10 mouse cellular contexts compared by ENCODE assay signal in the genomic region with DNA sequence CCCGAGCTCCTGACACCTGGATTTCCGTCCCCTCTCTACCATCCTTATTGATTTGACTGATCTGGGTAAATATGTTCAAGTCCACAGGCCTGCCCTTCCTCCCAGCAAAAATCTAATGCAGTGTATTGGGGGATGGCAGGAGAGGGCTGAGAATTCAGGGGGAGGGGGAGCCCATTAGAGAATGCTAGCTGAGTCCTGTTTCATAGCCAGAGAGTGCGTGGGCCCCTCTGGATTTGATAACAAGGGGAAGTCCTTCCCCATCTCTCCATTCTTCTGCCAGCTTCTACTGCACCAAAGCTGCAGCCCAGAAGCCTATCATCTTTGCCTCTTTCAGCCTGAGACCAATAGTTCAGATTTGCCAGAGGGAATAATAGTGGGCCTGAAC. TPM values are rescaled to one million over a fixed set of nuclear protein-coding genes. Genes with fewer than 3 reads are reported as not detected.
A peak's percentile ranks its signal among the peaks of the same experiment; 100 is the strongest.
DNase-seq lines count a peak whose midpoint lies in the region; ATAC-seq and TF ChIP-seq lines count a peak whose summit lies in the region.
"Had no signal": no experiment of that assay in that cellular context is flagged by ENCODE, and none has a peak within 500 bp of the region (broad histone marks: within the 10 kb centered on the region; RNA-seq: fewer than 3 reads in every experiment).

No protein-coding gene starts in this region.

- no peak overlapping the region for H3K4me3 ChIP-seq in intestine, embryonic 15.5 days (replicated peaks)
- no peak overlapping the region for H3K4me3 ChIP-seq in intestine, postnatal 0 days (ENCODE audit: low read depth, low read length)
- peak overlapping the region; percentile 96 for H3K4me3 ChIP-seq in G1E (ENCODE audit: low read depth, low read length)
- 0 out of 2 replicates have a peak overlapping the region, but pooled peaks have one; percentile 70 for H3K4me3 ChIP-seq in embryonic facial prominence, embryonic 15.5 days (replicated peaks)
- H3K4me3 ChIP-seq in liver, embryonic 14.5 days (ENCODE audit: insufficient read depth in 1 of 2, low read depth in 2 of 2, low read length in 2 of 2), result peak overlapping the region; percentile 78 to 83

- no peak for TF ChIP-seq CTCF in intestine, postnatal 0 days (IDR thresholded peaks at IDR 0.05; ENCODE audit: low read depth)
- no peak for TF ChIP-seq CTCF in G1E (IDR thresholded peaks at IDR 0.05; ENCODE audit: low read depth, low read length)
- TF ChIP-seq CTCF in liver, embryonic 14.5 days (IDR thresholded peaks at IDR 0.05; ENCODE audit: low read depth), result no peak

- H3K9ac ChIP-seq in intestine, embryonic 15.5 days, result no peak overlapping the region
- H3K9ac ChIP-seq in intestine, postnatal 0 days (ENCODE audit: low read depth, low read length), result no peak overlapping the region
- H3K9ac ChIP-seq in embryonic facial prominence, embryonic 15.5 days, result no peak overlapping the region
- H3K9ac ChIP-seq in liver, embryonic 14.5 days (replicated peaks), result peak overlapping the region; percentile 90

- ATAC-seq in intestine, embryonic 15.5 days, result no peak
- no peak for ATAC-seq in intestine, postnatal 0 days
- ATAC-seq in G1E (ENCODE audit: extremely low read depth, insufficient number of reproducible peaks, low FRiP score, poor library complexity, severe bottlenecking), result no peak
- no peak for ATAC-seq in embryonic facial prominence, embryonic 15.5 days (ENCODE audit: insufficient number of reproducible peaks, low FRiP score, low TSS enrichment, low read depth)
- no peak for ATAC-seq in liver, embryonic 14.5 days (ENCODE audit: insufficient read depth)
- ATAC-seq: intestine, embryonic 16.5 days had no signal

- DNase-seq in G1E (ENCODE audit: low spot score) (peak; percentile 29), adipocyte (ENCODE audit: low spot score) (no peak)
- DNase-seq in liver, embryonic 14.5 days (ENCODE audit: low read depth in 3 of 3, low spot score in 3 of 3), result no peak
- no peak for DNase-seq in gastrocnemius, postnatal 36 days
- no peak for DNase-seq in cerebellum, postnatal 25 days
- DNase-seq: lung, postnatal 4 days had no signal

- H3K27me3 ChIP-seq in intestine, embryonic 15.5 days (replicated peaks), result peaks cover 3% of the 10 kb centered on the region
- H3K27me3 ChIP-seq in intestine, postnatal 0 days (replicated peaks; ENCODE audit: control insufficient read depth, insufficient read depth, low read length), result peaks cover 5% of the 10 kb centered on the region; the same call in 1 of the 2 replicates
- peaks cover 15% of the 10 kb centered on the region for H3K27me3 ChIP-seq in G1E (ENCODE audit: insufficient read depth, low read length)
- H3K27me3 ChIP-seq in embryonic facial prominence, embryonic 15.5 days, result peaks cover 39% of the 10 kb centered on the region
- H3K27me3 ChIP-seq in liver, embryonic 14.5 days (ENCODE audit: control insufficient read depth, insufficient read depth, low read length), result peaks cover 18% of the 10 kb centered on the region

- intact Hi-C loops in gastrocnemius, postnatal 36 days (cut with DNase I), result no loop called here

- H3K27ac ChIP-seq in intestine, embryonic 15.5 days, result no peak overlapping the region
- H3K27ac ChIP-seq in intestine, postnatal 0 days (ENCODE audit: low read depth, low read length), result no peak overlapping the region
- H3K27ac ChIP-seq in embryonic facial prominence, embryonic 15.5 days (replicated peaks), result no peak overlapping the region
- H3K27ac ChIP-seq in liver, embryonic 14.5 days, result peak overlapping the region; percentile 97

- WGBS in intestine, embryonic 15.5 days, result 62% methylated on average over 3 of the region's 3 CpGs
- 74% methylated on average over 3 of the region's 3 CpGs for WGBS in intestine, postnatal 0 days
- 50% methylated on average over 3 of the region's 3 CpGs for whole genome bisulfite sequencing in embryonic facial prominence, embryonic 15.5 days
- WGBS in liver, embryonic 14.5 days (ENCODE audit: insufficient replicate concordance), result 19% methylated on average over 3 of the region's 3 CpGs

- no peaks in the 10 kb centered on the region for H3K9me3 ChIP-seq in intestine, embryonic 15.5 days
- no peaks in the 10 kb centered on the region for H3K9me3 ChIP-seq in intestine, postnatal 0 days (ENCODE audit: control insufficient read depth)
- H3K9me3 ChIP-seq in G1E (replicated peaks), result no peaks in the 10 kb centered on the region
- H3K9me3 ChIP-seq in embryonic facial prominence, embryonic 15.5 days (replicated peaks), result no peaks in the 10 kb centered on the region
- H3K9me3 ChIP-seq in liver, embryonic 14.5 days (ENCODE audit: control insufficient read depth, low read length), result no peaks in the 10 kb centered on the region

- H3K4me2 ChIP-seq in intestine, embryonic 15.5 days (replicated peaks), result 0 out of 2 replicates have a peak overlapping the region, but pooled peaks have one; percentile 99
- H3K4me2 ChIP-seq in intestine, postnatal 0 days (replicated peaks; ENCODE audit: low read depth), result no peak overlapping the region
- peak overlapping the region; percentile 98; the same call in 1 of the 2 replicates for H3K4me2 ChIP-seq in embryonic facial prominence, embryonic 15.5 days (replicated peaks)
- H3K4me2 ChIP-seq in liver, embryonic 14.5 days (ENCODE audit: low read depth), result peak overlapping the region; percentile 92

- peaks cover 10% of the 10 kb centered on the region for H3K4me1 ChIP-seq in intestine, embryonic 15.5 days (replicated peaks)
- H3K4me1 ChIP-seq in intestine, postnatal 0 days (replicated peaks; ENCODE audit: control insufficient read depth, insufficient read depth, low read length), result no peaks in the 10 kb centered on the region
- peaks cover 65% of the 10 kb centered on the region for H3K4me1 ChIP-seq in G1E (ENCODE audit: insufficient read depth, low read depth, low read length)
- peaks cover 7% of the 10 kb centered on the region for H3K4me1 ChIP-seq in embryonic facial prominence, embryonic 15.5 days
- peaks cover 32 to 40% of the 10 kb centered on the region in 2 experiments for H3K4me1 ChIP-seq in liver, embryonic 14.5 days (replicated peaks; ENCODE audit: control insufficient read depth in 2 of 2, insufficient read depth in 2 of 2, low read length in 1 of 2)

- no peaks in the 10 kb centered on the region for H3K36me3 ChIP-seq in intestine, embryonic 15.5 days
- H3K36me3 ChIP-seq in intestine, postnatal 0 days (ENCODE audit: control insufficient read depth, insufficient read depth), result no peaks in the 10 kb centered on the region
- peaks cover 21% of the 10 kb centered on the region for H3K36me3 ChIP-seq in G1E (replicated peaks)
- no peaks in the 10 kb centered on the region for H3K36me3 ChIP-seq in embryonic facial prominence, embryonic 15.5 days
- H3K36me3 ChIP-seq in liver, embryonic 14.5 days (replicated peaks; ENCODE audit: control insufficient read depth, insufficient read depth, low read depth), result peaks cover 32% of the 10 kb centered on the region

- TF ChIP-seq EP300 in liver, embryonic 14.5 days (IDR thresholded peaks at IDR 0.05; ENCODE audit: low read depth), result 0 out of 2 replicates have a peak, but pooled peaks have one; percentile 21

RNA-seq across cellular contexts. Expression of gene Tspan33, which starts 1.3 kb away (rescaled TPM):
- polyA plus RNA-seq in intestine, embryonic 15.5 days (2015; fragmentation: Nextera tagmentation; extraction: Ambion mirVana), result 5.2 and 6.8 TPM in 2 replicates
- 0.84 and 1.0 TPM in 2 replicates for polyA plus RNA-seq in intestine, postnatal 0 days (2015; fragmentation: Nextera tagmentation; extraction: Ambion mirVana)
- total RNA-seq in G1E (2014; fragmentation: Nextera tagmentation) (56.6 and 80.8 TPM in 2 replicates), G1E (2017) (33.2 and 38.4 TPM in 2 replicates)
- 33.9 and 35.9 TPM in 2 replicates for polyA plus RNA-seq in G1E (2012)
- polyA plus RNA-seq in embryonic facial prominence, embryonic 15.5 days (2015; fragmentation: Nextera tagmentation; extraction: Ambion mirVana), result 8.0 and 8.1 TPM in 2 replicates
- 97.2 and 108 TPM in 2 replicates for polyA plus RNA-seq in liver, embryonic 14.5 days (2012; rRNA removed)
- 76.1 and 96.6 TPM in 2 replicates for polyA plus RNA-seq in liver, embryonic 14.5 days (2014; fragmentation: Nextera tagmentation; extraction: Ambion mirVana)
- total RNA-seq in gastrocnemius, postnatal 36 days (2021), result 1 to 10 TPM; 2.2 to 3.0 TPM

RNA-seq across cellular contexts. Expression of gene Smo, which starts 40.0 kb away (rescaled TPM):
- polyA plus RNA-seq in intestine, embryonic 15.5 days (2015; fragmentation: Nextera tagmentation; extraction: Ambion mirVana), result 29.4 and 30.1 TPM in 2 replicates
- polyA plus RNA-seq in intestine, postnatal 0 days (2015; fragmentation: Nextera tagmentation; extraction: Ambion mirVana), result 7.1 and 7.4 TPM in 2 replicates
- total RNA-seq in G1E (2014; fragmentation: Nextera tagmentation) (72.7 and 87.2 TPM in 2 replicates), G1E (2017) (42.0 and 46.9 TPM in 2 replicates)
- polyA plus RNA-seq in G1E (2012), result 47.8 and 58.8 TPM in 2 replicates
- 53.7 and 58.7 TPM in 2 replicates for polyA plus RNA-seq in embryonic facial prominence, embryonic 15.5 days (2015; fragmentation: Nextera tagmentation; extraction: Ambion mirVana)
- 5.0 and 5.5 TPM in 2 replicates for polyA plus RNA-seq in liver, embryonic 14.5 days (2012; rRNA removed)
- 2.2 and 2.6 TPM in 2 replicates for polyA plus RNA-seq in liver, embryonic 14.5 days (2014; fragmentation: Nextera tagmentation; extraction: Ambion mirVana)
- total RNA-seq in gastrocnemius, postnatal 36 days (2021), result 1 to 10 TPM; 4.4 to 4.5 TPM

Comparison
In these comparisons a context has a peak if more than half of its experiments do, and no peak if none do; other contexts are left out.
1. H3K4me3 ChIP-seq: peak in G1E (single experiment), embryonic facial prominence, embryonic 15.5 days (single experiment) and liver, embryonic 14.5 days (2 of 2); none in intestine, embryonic 15.5 days (single experiment) and intestine, postnatal 0 days (single experiment).